Mouse (Mus musculus): ENCODE data around the gene Olfr93. TPM values are rescaled to one million over a fixed set of nuclear protein-coding genes. Genes with fewer than 3 reads are reported as not detected.
"Not testable (repeated sequence)": the region's sequence is repeated elsewhere in the genome, so short reads cannot be mapped to it uniquely, and the experiment has no call there.

Olfr93 gene
- not detected in 2 replicates for polyA plus RNA-seq (2016; fragmentation: Nextera tagmentation; extraction: Ambion mirVana)

DNA sequence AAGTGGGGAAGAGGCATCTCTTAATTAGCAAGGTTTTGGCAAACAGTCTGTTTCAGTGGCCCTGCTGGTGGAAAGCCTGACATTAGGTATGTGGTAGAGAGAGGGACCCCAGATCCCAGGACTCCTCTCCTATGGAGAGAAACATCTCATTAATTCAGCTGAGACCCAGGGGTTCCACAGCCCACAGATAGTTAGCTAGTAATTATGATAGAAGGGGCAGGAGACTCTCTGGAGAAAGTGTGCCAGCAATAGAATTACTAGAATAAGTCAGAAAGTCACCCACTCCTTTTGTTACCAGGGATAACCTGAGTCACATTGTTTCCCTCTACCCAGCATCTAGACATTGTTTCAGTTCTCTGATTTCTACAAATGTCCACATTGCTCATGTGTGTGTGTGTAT, at the start of gene Olfr93:
Gene Olfr93, minus strand, starts transcription at position 101 of the 400 bp plus-strand sequence.
- Histone ChIP-seq H3K27ac (no peak within 1 kb of the TSS), H3K36me3 (no peaks in the 10 kb centered on the region), H3K9me3 (no peaks in the 10 kb centered on the region), H3K4me3 (no peak within 1 kb of the TSS), H3K4me1 (no peaks in the 10 kb centered on the region), H3K27me3 (ENCODE audit: insufficient read depth, poor library complexity, severe bottlenecking) (no peaks in the 10 kb centered on the region)
- no peak for DNase-seq (ENCODE audit: low spot score)

DNA sequence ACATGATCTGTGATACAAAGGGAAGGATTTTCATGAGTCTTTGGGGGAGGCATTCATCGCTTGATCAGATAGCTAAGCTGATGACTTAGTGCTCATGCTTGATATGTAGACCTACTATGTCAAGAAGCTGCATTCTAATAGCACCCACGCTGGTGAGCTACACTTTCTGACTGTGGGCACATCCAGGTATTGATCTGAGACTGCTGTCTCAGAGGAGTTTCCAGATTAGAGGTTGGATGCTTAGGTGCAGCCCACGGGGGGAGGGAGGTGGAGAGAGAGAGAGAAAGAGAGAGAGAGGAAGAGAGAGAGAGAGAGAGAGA, 42.6 kb upstream of the Olfr93 start:
- peaks cover 14% of the 10 kb centered on the region; the same call in 1 of the 2 replicates for H3K27me3 ChIP-seq (ENCODE audit: insufficient read depth, poor library complexity, severe bottlenecking)
- no peak overlapping the region for H3K27ac ChIP-seq
- H3K9me3 ChIP-seq, result no peaks in the 10 kb centered on the region
- no peak for DNase-seq (ENCODE audit: low spot score)
- 31% methylated on average over 3 of the region's 3 CpGs for WGBS
- H3K4me1 ChIP-seq, result no peaks in the 10 kb centered on the region
- no peaks in the 10 kb centered on the region for H3K36me3 ChIP-seq
- H3K4me3 ChIP-seq, result no peak overlapping the region

DNA sequence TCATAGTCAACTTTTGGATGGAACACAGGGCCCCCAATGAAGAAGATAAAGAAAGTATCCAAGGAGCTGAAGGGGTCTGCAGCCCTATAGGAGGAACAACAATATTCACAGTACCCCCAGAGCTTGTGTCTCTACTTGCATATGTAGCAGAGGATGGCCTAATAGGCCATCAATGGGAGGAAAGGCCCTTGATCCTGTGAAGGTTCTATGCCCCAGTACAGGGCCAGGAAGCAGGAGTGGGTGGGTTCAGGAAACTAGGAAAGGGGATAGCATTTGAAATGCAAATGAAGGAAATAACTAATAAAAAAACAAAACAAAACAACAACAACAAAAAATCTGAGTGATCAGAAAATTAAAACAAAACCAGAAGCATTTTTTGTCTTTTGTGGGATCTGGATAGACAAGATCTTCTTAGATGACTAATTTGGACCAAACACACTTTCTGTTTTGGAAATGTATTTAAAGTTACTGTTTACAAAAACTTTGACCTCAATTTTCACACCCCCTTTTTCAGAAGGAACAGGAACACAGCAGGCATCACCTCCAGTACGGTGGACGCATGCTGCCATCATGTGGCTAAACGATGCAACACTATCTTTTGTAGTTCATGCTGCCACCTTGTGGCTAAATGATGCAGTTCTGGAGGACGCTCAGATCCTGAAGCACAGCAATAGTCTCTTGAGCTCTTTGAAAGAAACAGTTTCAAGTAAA, 42.1 kb upstream of the Olfr93 start:
- WGBS, result under 1% methylated on average over 4 of the region's 4 CpGs
- peak; percentile 87 for DNase-seq (ENCODE audit: low spot score)
- no peaks in the 10 kb centered on the region for H3K36me3 ChIP-seq
- H3K27me3 ChIP-seq (ENCODE audit: insufficient read depth, poor library complexity, severe bottlenecking), result peaks cover 19% of the 10 kb centered on the region
- no peaks in the 10 kb centered on the region for H3K9me3 ChIP-seq
- H3K4me1 ChIP-seq, result no peaks in the 10 kb centered on the region
- H3K4me3 ChIP-seq, result no peak overlapping the region
- no peak overlapping the region for H3K27ac ChIP-seq

DNA sequence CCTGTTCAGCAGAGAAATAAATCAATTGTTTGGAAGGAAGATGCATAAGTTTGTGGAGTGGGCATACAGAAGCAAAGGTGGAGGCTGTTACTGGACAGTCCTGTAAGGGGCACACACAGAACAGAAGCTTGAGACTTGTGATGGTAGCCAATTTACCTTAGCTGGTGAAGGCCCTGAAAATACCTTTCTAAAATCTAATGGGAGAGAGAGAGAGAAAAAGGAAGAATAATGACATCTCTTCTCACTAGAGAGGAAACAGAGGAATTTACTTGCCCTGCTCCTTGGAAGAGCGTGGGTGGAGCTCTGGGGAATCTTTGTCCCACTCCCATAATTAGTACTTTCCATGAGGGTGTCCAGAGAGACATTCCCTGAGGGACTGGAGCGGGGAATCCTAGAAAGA, 39.6 kb upstream of the Olfr93 start, which contains the start of gene Olfr94:
Gene Olfr94, minus strand, starts transcription at position 101 of the 400 bp plus-strand sequence.
- H3K4me3 ChIP-seq, result no peak within 1 kb of the TSS
- no peak for DNase-seq (ENCODE audit: low spot score)
- WGBS, result 78% methylated on average over 2 of the region's 2 CpGs
- no peaks in the 10 kb centered on the region for H3K36me3 ChIP-seq
- peaks cover 42% of the 10 kb centered on the region for H3K27me3 ChIP-seq (ENCODE audit: insufficient read depth, poor library complexity, severe bottlenecking)
- no peaks in the 10 kb centered on the region for H3K9me3 ChIP-seq
- no peak within 1 kb of the TSS for H3K27ac ChIP-seq
- H3K4me1 ChIP-seq, result peaks cover 10% of the 10 kb centered on the region; the same call in 1 of the 2 replicates

DNA sequence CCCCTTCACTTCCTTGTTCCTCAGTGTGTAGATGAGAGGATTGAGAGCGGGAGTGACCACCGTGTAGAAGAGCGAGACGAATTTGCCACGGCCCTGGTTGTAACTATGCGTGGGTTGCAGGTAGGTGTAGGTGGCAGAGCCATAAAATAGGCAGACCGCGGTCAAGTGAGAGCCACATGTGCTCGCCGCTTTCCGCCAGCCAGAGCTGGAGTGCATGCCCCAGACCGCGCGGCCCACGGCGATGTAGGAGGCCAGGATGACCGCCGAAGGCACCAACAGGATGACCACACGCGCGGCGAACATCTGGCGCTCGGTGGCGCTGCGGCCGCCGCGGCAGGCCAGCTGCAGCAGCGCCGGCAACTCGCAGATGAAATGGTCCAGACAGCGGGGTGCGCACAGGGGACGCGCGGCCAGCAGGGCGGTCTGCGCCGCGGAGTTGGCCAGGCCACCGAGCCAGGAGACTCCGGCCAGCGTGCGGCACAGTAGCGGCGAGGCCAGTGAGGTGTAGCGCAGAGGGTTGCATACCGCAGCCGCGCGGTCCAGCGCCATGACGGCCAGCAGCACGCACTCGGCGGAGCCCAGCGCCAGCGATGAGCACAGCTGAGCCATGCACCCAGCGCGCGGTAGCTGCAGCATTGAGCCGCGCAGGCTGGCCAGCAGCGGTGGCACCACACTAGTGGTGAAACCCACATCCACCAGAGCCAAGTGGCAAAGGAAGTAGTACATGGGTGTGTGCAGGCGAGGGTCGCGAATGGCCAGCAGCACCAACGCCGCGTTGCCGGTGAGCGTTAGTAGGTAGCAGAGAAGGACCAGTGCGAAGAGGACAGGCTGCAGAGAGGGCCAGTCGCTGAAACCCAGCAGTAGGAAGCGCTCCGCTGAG, 35.8 kb upstream of the Olfr93 start:
- DNase-seq (ENCODE audit: low spot score), result no peak
- peak overlapping the region; percentile 67 for H3K4me3 ChIP-seq
- H3K9me3 ChIP-seq, result no peaks in the 10 kb centered on the region
- H3K27me3 ChIP-seq (ENCODE audit: insufficient read depth, poor library complexity, severe bottlenecking), result peaks cover 60% of the 10 kb centered on the region
- no peak overlapping the region for H3K27ac ChIP-seq
- no peaks in the 10 kb centered on the region for H3K36me3 ChIP-seq
- peaks cover 10% of the 10 kb centered on the region; the same call in 1 of the 2 replicates for H3K4me1 ChIP-seq
- whole genome bisulfite sequencing, result 1% methylated on average over 77 of the region's 77 CpGs

DNA sequence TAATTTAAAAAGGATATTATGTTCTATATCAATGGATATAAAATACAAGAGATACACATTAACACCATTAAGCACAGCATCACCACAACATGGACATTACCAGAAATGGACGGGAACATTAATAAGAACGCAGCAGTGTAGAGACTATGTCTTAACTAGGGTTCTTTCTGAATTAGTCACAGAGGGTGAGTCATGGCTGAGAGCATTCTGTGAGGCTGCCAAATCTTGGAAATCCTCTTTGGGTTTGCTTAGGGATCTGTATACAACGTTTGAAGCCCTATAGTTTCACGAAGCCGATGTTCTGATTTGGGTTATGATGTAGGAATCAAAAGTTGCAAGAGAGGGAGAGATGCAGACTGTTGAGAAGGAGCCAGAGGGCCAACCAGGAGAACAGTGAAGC, 33.5 kb upstream of the Olfr93 start:
- DNase-seq (ENCODE audit: low spot score), result no peak
- Histone ChIP-seq H3K27me3 (ENCODE audit: insufficient read depth, poor library complexity, severe bottlenecking) (peaks cover 56% of the 10 kb centered on the region), H3K4me1 (peaks cover 10% of the 10 kb centered on the region; the same call in 1 of the 2 replicates), H3K27ac (no peak overlapping the region), H3K9me3 (no peaks in the 10 kb centered on the region), H3K4me3 (no peak overlapping the region), H3K36me3 (no peaks in the 10 kb centered on the region)
- 86% methylated on average over 5 of the region's 5 CpGs for WGBS

DNA sequence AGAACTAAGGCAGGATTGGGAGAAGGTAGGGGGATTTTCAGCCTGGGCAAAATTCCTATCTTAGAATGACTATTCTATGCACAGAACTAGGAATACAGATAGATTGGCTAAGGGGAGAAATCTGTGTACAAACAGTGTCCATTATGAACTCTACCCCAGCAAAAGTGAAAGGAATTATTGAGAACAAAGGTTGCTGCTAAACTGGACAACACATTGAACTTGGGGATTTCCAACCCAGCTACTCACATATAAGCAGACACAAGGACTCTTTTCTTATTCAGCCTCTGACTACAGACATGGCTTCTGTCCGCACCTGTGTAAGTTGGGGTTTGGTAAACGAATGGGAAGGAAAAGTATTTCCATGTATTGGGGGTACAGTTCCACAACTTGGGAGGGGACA, 32.4 kb upstream of the Olfr93 start, which contains the start of gene Ubd:
Gene Ubd, plus strand, starts transcription at position 237 of the 400 bp plus-strand sequence.
- H3K27me3 ChIP-seq (ENCODE audit: insufficient read depth, poor library complexity, severe bottlenecking), result peaks cover 46% of the 10 kb centered on the region
- DNase-seq (ENCODE audit: low spot score), result no peak
- H3K4me3 ChIP-seq, result no peak within 1 kb of the TSS

DNA sequence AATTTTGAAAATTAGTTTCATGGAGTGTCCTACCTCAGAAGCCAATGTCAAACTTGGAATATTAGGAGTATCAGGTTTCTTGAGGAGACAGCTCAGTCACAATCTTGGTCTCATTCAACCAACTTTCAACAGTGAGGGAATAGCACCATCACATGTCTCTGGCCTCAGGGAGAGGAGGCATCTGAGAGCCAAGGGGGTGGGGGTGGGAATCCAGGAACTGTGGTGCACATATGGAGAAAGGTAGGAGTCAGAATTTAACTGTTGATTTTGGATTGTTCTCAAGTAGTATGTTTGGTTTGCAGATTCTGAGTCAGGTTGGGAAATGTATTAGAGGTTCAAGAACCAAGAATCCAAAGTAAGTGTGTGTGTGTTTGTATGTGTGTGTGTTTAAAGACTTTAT, 31.7 kb upstream of the Olfr93 start:
- no peak overlapping the region for H3K4me3 ChIP-seq
- no peak overlapping the region for H3K27ac ChIP-seq
- peaks cover 39% of the 10 kb centered on the region for H3K27me3 ChIP-seq (ENCODE audit: insufficient read depth, poor library complexity, severe bottlenecking)
- H3K9me3 ChIP-seq, result no peaks in the 10 kb centered on the region
- no peak for DNase-seq (ENCODE audit: low spot score)
- H3K36me3 ChIP-seq, result no peaks in the 10 kb centered on the region
- H3K4me1 ChIP-seq, result peaks cover 10% of the 10 kb centered on the region; the same call in 1 of the 2 replicates

More for the DNA sequence above, 32.4 kb upstream of the Olfr93 start, which contains the start of gene Ubd:
- Histone ChIP-seq H3K4me1 (peaks cover 10% of the 10 kb centered on the region; the same call in 1 of the 2 replicates), H3K9me3 (no peaks in the 10 kb centered on the region), H3K27ac (no peak within 1 kb of the TSS), H3K36me3 (no peaks in the 10 kb centered on the region)
- WGBS, result 77% methylated on average over 2 of the region's 2 CpGs

DNA sequence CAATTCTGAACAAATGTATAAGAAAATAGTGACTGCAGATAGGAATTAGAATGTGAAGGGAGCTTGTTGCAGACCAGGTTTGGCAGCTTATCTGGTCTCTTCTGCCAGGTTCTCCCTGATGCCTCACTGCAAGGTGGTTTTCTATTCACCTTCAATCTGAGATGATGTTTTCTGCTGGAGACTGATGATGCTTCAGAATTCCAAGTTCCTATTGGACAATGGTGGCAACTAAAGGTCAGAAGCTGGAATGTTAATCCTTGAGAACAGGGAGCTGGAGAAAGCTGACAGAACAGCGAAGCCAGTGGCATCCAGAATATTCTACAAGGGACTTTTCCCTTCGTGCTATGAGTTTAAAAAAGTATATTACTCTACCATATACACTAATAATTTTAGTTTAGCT, 29.4 kb upstream of the Olfr93 start:
- H3K4me1 ChIP-seq, result no peaks in the 10 kb centered on the region
- peaks cover 18% of the 10 kb centered on the region; the same call in 1 of the 2 replicates for H3K27me3 ChIP-seq (ENCODE audit: insufficient read depth, poor library complexity, severe bottlenecking)
- H3K4me3 ChIP-seq, result no peak overlapping the region
- no peak for DNase-seq (ENCODE audit: low spot score)
- H3K27ac ChIP-seq, result no peak overlapping the region
- no peaks in the 10 kb centered on the region for H3K36me3 ChIP-seq
- WGBS, result 36% methylated on average over 2 of the region's 2 CpGs
- H3K9me3 ChIP-seq, result no peaks in the 10 kb centered on the region

DNA sequence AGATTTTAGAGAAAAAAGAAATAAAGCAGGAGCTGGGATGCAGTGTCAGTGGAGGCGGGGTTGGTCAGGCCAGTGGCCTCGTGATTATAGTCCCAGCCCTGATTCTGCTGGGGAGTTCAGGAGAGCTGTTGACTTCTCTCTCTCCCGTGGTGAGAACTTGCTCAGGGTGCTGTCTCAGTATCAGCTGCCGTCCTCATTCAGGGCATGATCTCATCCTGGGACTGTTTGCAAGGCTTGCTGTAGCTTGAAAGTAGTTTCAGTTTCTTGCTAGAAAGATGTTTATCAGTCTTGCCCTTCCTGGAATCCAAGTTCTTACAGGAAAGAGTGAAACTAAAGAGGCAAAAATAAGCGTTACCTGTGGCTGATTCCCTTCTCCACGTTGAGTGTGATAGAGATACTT, 24.2 kb upstream of the Olfr93 start:
- no peak overlapping the region for H3K4me3 ChIP-seq
- no peaks in the 10 kb centered on the region for H3K9me3 ChIP-seq
- no peaks in the 10 kb centered on the region for H3K36me3 ChIP-seq
- no peak overlapping the region for H3K27ac ChIP-seq
- WGBS, result 35% methylated on average over 6 of the region's 6 CpGs
- H3K4me1 ChIP-seq, result no peaks in the 10 kb centered on the region
- no peaks in the 10 kb centered on the region for H3K27me3 ChIP-seq (ENCODE audit: insufficient read depth, poor library complexity, severe bottlenecking)
- no peak for DNase-seq (ENCODE audit: low spot score)

DNA sequence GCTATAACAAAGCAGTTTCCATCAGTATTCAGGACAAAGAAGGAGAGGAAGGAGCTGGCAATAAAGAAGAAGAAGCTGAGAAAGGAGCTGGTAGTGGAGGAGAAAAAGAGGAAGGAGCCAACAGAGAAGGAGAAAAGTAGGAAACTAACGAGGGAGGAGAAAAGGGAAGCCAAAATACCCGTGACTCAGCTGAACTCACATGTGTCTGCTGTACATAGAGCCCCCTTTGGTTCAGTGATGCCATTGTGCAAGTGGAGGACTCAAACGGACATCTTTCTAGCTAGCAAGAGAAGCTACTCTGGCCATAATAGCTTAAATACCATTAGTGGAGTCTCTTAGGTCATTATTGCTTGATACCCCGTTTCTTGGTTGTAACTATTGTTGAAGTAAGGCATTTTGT, 29.9 kb downstream of the Olfr93 start:
- 74% methylated on average over 4 of the region's 4 CpGs for WGBS
- not testable (repeated sequence) for H3K4me3 ChIP-seq; H3K36me3 ChIP-seq; H3K9me3 ChIP-seq; DNase-seq (ENCODE audit: low spot score); H3K27ac ChIP-seq; H3K27me3 ChIP-seq (ENCODE audit: insufficient read depth, poor library complexity, severe bottlenecking); H3K4me1 ChIP-seq

DNA sequence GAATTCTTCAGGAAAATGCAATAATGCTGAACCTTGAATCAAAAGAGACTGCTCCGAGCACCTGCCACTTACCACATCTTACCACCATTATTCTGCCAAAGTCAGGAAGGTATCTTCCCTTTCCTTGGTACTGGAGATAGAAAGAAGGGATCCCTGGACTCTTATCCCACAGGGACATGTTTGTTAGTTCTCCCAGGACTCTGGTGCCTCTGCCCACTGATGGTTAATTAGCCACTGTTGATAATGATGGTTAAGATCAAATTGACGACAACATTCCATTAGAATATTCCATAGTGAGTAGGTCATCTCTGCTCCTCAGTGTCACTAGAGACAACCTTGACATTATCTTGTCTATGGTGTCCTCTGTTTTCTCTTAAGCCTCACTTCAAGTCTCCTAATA, 41.3 kb downstream of the Olfr93 start, which contains the start of gene Olfr92:
Gene Olfr92, minus strand, starts transcription at position 101 of the 400 bp plus-strand sequence.
- H3K27ac ChIP-seq, result no peak within 1 kb of the TSS
- no peak for DNase-seq (ENCODE audit: low spot score)
- no peak within 1 kb of the TSS for H3K4me3 ChIP-seq
- WGBS, result 74% methylated on average over 2 of the region's 2 CpGs
- no peaks in the 10 kb centered on the region for H3K27me3 ChIP-seq (ENCODE audit: insufficient read depth, poor library complexity, severe bottlenecking)
- no peaks in the 10 kb centered on the region for H3K4me1 ChIP-seq
- no peaks in the 10 kb centered on the region for H3K9me3 ChIP-seq
- H3K36me3 ChIP-seq, result no peaks in the 10 kb centered on the region

DNA sequence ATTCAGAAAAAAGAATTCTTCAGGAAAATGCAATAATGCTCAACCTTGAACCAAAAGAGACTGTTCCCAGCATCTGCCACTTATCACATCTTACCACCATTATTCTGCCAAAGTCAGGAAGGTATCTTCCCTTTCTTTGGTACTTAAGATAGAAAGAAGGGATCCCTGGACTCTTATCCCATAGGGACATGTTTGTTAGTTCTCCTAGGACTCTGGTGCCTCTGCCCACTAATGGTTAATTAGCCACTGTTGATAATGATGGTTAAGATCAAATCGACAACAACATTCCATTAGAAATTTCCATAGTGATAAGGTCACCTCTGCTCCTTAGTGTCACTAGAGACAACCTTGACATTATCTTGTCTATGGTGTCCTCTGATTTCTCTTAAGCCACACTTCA, 63.1 kb downstream of the Olfr93 start, which contains the start of gene Olfr91:
Gene Olfr91, minus strand, starts transcription at position 101 of the 400 bp plus-strand sequence.
- Histone ChIP-seq H3K27me3 (ENCODE audit: insufficient read depth, poor library complexity, severe bottlenecking) (no peaks in the 10 kb centered on the region), H3K9me3 (no peaks in the 10 kb centered on the region), H3K4me3 (no peak within 1 kb of the TSS), H3K4me1 (no peaks in the 10 kb centered on the region), H3K27ac (no peak within 1 kb of the TSS), H3K36me3 (no peaks in the 10 kb centered on the region)
- no peak for DNase-seq (ENCODE audit: low spot score)
- WGBS, result 77% methylated on average over 1 of the region's 1 CpGs
